Mouse (Mus musculus) fibroblast of lung, adult 2 months (primary cell): ENCODE results near the gene Padi2.
A peak's percentile ranks its signal among the peaks of the same experiment; 100 is the strongest.

Experiments
- DNase-seq: peaks from one replicate; pipeline ENCODE4 v3.0.0-alpha.2; 2011; ENCODE audit warnings: low read depth

The Padi2 gene

GRCm38 (mm10) chr4:140960781-140961466 is 54.8 kb downstream of the Padi2 start, which contains the start of gene Sdhb:
Sdhb (plus strand) TSS chr4:140961203.
- peak; percentile 96 for DNase-seq

- no peak for DNase-seq
These were observed 55.5 kb downstream of the Padi2 start for GRCm38 (mm10) chr4:140961467-140962206.

GRCm38 (mm10) chr4:140962207-140962909 is 56.2 kb downstream of the Padi2 start:
- DNase-seq = no peak

- peak; percentile 40 for DNase-seq
These were observed 56.8 kb downstream of the Padi2 start for GRCm38 (mm10) chr4:140962950-140963349.

- no peak for DNase-seq
These were observed 57.9 kb downstream of the Padi2 start for GRCm38 (mm10) chr4:140963941-140964597.

GRCm38 (mm10) chr4:140964620-140965019 is 58.5 kb downstream of the Padi2 start:
- peak; percentile 32 for DNase-seq

- no peak for DNase-seq
These were observed 61.4 kb downstream of the Padi2 start for GRCm38 (mm10) chr4:140967386-140968159.

- DNase-seq = no peak
These were observed 65.5 kb downstream of the Padi2 start for GRCm38 (mm10) chr4:140971691-140972090.

GRCm38 (mm10) chr4:140974408-140974807 is 68.3 kb downstream of the Padi2 start:
- no peak for DNase-seq

- no peak for DNase-seq
These were observed 69.2 kb downstream of the Padi2 start for GRCm38 (mm10) chr4:140975356-140975755.

GRCm38 (mm10) chr4:140977278-140977677 is 71.1 kb downstream of the Padi2 start:
- DNase-seq = no peak

GRCm38 (mm10) chr4:140977886-140978692 is 71.9 kb downstream of the Padi2 start:
- DNase-seq = no peak

GRCm38 (mm10) chr4:140981605-140982004 is 75.5 kb downstream of the Padi2 start:
- no peak for DNase-seq

- DNase-seq = no peak
These were observed 76.7 kb downstream of the Padi2 start for GRCm38 (mm10) chr4:140982808-140983207.

GRCm38 (mm10) chr4:140983442-140983841 is 77.3 kb downstream of the Padi2 start:
- DNase-seq = peak; percentile 76

- no peak for DNase-seq
These were observed 78.4 kb downstream of the Padi2 start for GRCm38 (mm10) chr4:140984544-140984943.

- DNase-seq = no peak
These were observed 80.0 kb downstream of the Padi2 start for GRCm38 (mm10) chr4:140986024-140986710.

- DNase-seq = peak; percentile 43
These were observed 80.7 kb downstream of the Padi2 start, which contains the start of gene Atp13a2 for GRCm38 (mm10) chr4:140986711-140987395. Atp13a2 (plus strand) TSS chr4:140986873.

GRCm38 (mm10) chr4:140987476-140987875 is 81.3 kb downstream of the Padi2 start:
- no peak for DNase-seq
